Mouse (Mus musculus): ENCODE measurements around the gene 5730596B20Rik. TPM values are rescaled to one million over a fixed set of nuclear protein-coding genes. Genes with fewer than 3 reads are reported as not detected.
A peak's percentile ranks its signal among the peaks of the same experiment; 100 is the strongest.

The 5730596B20Rik gene
- polyA plus RNA-seq (2012; rRNA removed) (0.27 and 0.44 TPM in 2 replicates), polyA plus RNA-seq (2014; fragmentation: Nextera tagmentation; extraction: Ambion mirVana) (0.29 and 0.70 TPM in 2 replicates)

- no peak for TF ChIP-seq POLR2A (IDR thresholded peaks at IDR 0.05; ENCODE audit: borderline replicate concordance, extremely low read depth, insufficient read depth, insufficient read length)
- peak within 1 kb of the TSS; percentile 68 for H3K4me2 ChIP-seq (replicated peaks; ENCODE audit: low read depth, low read length, severe bottlenecking)
- ATAC-seq (ENCODE audit: low FRiP score, low read depth) = no peak
- H3K9ac ChIP-seq (ENCODE audit: low read depth, low read length, severe bottlenecking) = 0 out of 2 replicates have a peak within 1 kb of the TSS, but pooled peaks have one; percentile 49
- no peaks in the 10 kb centered on the region for H3K9me3 ChIP-seq (ENCODE audit: control insufficient read depth, low read length)
- peaks cover 36% of the 10 kb centered on the region for H3K4me1 ChIP-seq (ENCODE audit: control insufficient read depth, insufficient read depth, low read length)
- H3K4me3 ChIP-seq (replicated peaks; ENCODE audit: low read length) = peak within 1 kb of the TSS; percentile 40
- H3K27ac ChIP-seq (replicated peaks; ENCODE audit: low read depth, low read length) = no peak within 1 kb of the TSS
- H3K36me3 ChIP-seq (ENCODE audit: control insufficient read depth, insufficient read depth, low read length) = peaks cover 15% of the 10 kb centered on the region
- DNase-seq (ENCODE audit: low spot score) = no peak
- peaks cover 59% of the 10 kb centered on the region for H3K27me3 ChIP-seq (ENCODE audit: control insufficient read depth, insufficient read depth, low read length)
- 13% methylated on average over 36 of the region's 36 CpGs for WGBS
Observed at GRCm38 (mm10) chr6:52177061-52177735, at the start of gene 5730596B20Rik. Gene 5730596B20Rik (plus strand): TSS chr6:52177498.

- Histone ChIP-seq H3K27ac (replicated peaks; ENCODE audit: low read depth, low read length) (no peak overlapping the region), H3K4me1 (ENCODE audit: control insufficient read depth, insufficient read depth, low read length) (no peaks in the 10 kb centered on the region), H3K4me3 (replicated peaks; ENCODE audit: low read length) (no peak overlapping the region), H3K36me3 (ENCODE audit: control insufficient read depth, insufficient read depth, low read length) (no peaks in the 10 kb centered on the region), H3K27me3 (ENCODE audit: control insufficient read depth, insufficient read depth, low read length) (no peaks in the 10 kb centered on the region), H3K9me3 (ENCODE audit: control insufficient read depth, low read length) (no peaks in the 10 kb centered on the region), H3K4me2 (replicated peaks; ENCODE audit: low read depth, low read length, severe bottlenecking) (no peak overlapping the region), H3K9ac (ENCODE audit: low read depth, low read length, severe bottlenecking) (no peak overlapping the region)
- no peak for TF ChIP-seq POLR2A (IDR thresholded peaks at IDR 0.05; ENCODE audit: borderline replicate concordance, extremely low read depth, insufficient read depth, insufficient read length)
- no peak for ATAC-seq (ENCODE audit: low FRiP score, low read depth)
- WGBS = 59% methylated on average over 9 of the region's 9 CpGs
- DNase-seq (ENCODE audit: low spot score) = no peak
Observed at GRCm38 (mm10) chr6:52137841-52138535, 39.3 kb upstream of the 5730596B20Rik start.

GRCm38 (mm10) chr6:52138576-52138975 is 38.7 kb upstream of the 5730596B20Rik start:
- H3K4me3 ChIP-seq (replicated peaks; ENCODE audit: low read length) = no peak overlapping the region
- no peaks in the 10 kb centered on the region for H3K36me3 ChIP-seq (ENCODE audit: control insufficient read depth, insufficient read depth, low read length)
- H3K9me3 ChIP-seq (ENCODE audit: control insufficient read depth, low read length) = no peaks in the 10 kb centered on the region
- no peak overlapping the region for H3K4me2 ChIP-seq (replicated peaks; ENCODE audit: low read depth, low read length, severe bottlenecking)
- WGBS = 56% methylated on average over 10 of the region's 10 CpGs
- ATAC-seq (ENCODE audit: low FRiP score, low read depth) (no peak), DNase-seq (ENCODE audit: low spot score) (no peak)
- H3K9ac ChIP-seq (ENCODE audit: low read depth, low read length, severe bottlenecking) = no peak overlapping the region
- H3K27me3 ChIP-seq (ENCODE audit: control insufficient read depth, insufficient read depth, low read length) = no peaks in the 10 kb centered on the region
- no peaks in the 10 kb centered on the region for H3K4me1 ChIP-seq (ENCODE audit: control insufficient read depth, insufficient read depth, low read length)
- TF ChIP-seq POLR2A (IDR thresholded peaks at IDR 0.05; ENCODE audit: borderline replicate concordance, extremely low read depth, insufficient read depth, insufficient read length) = no peak
- no peak overlapping the region for H3K27ac ChIP-seq (replicated peaks; ENCODE audit: low read depth, low read length)

GRCm38 (mm10) chr6:52139115-52139514 is 38.2 kb upstream of the 5730596B20Rik start:
- H3K4me1 ChIP-seq (ENCODE audit: control insufficient read depth, insufficient read depth, low read length) = no peaks in the 10 kb centered on the region
- H3K9me3 ChIP-seq (ENCODE audit: control insufficient read depth, low read length) = no peaks in the 10 kb centered on the region
- DNase-seq (ENCODE audit: low spot score) = no peak
- H3K36me3 ChIP-seq (ENCODE audit: control insufficient read depth, insufficient read depth, low read length) = no peaks in the 10 kb centered on the region
- H3K27me3 ChIP-seq (ENCODE audit: control insufficient read depth, insufficient read depth, low read length) = no peaks in the 10 kb centered on the region
- no peak for TF ChIP-seq POLR2A (IDR thresholded peaks at IDR 0.05; ENCODE audit: borderline replicate concordance, extremely low read depth, insufficient read depth, insufficient read length)
- H3K4me3 ChIP-seq (replicated peaks; ENCODE audit: low read length) = no peak overlapping the region
- no peak for ATAC-seq (ENCODE audit: low FRiP score, low read depth)
- no peak overlapping the region for H3K4me2 ChIP-seq (replicated peaks; ENCODE audit: low read depth, low read length, severe bottlenecking)
- no peak overlapping the region for H3K9ac ChIP-seq (ENCODE audit: low read depth, low read length, severe bottlenecking)
- no peak overlapping the region for H3K27ac ChIP-seq (replicated peaks; ENCODE audit: low read depth, low read length)
- 71% methylated on average over 5 of the region's 5 CpGs for WGBS

- whole genome bisulfite sequencing = 7% methylated on average over 16 of the region's 16 CpGs
- H3K36me3 ChIP-seq (ENCODE audit: control insufficient read depth, insufficient read depth, low read length) = no peaks in the 10 kb centered on the region
- DNase-seq (ENCODE audit: low spot score) = no peak
Observed at GRCm38 (mm10) chr6:52150401-52150966, 26.8 kb upstream of the 5730596B20Rik start.

More at GRCm38 (mm10) chr6:52150401-52150966, 26.8 kb upstream of the 5730596B20Rik start:
- no peaks in the 10 kb centered on the region for H3K9me3 ChIP-seq (ENCODE audit: control insufficient read depth, low read length)
- no peaks in the 10 kb centered on the region for H3K4me1 ChIP-seq (ENCODE audit: control insufficient read depth, insufficient read depth, low read length)
- no peak for ATAC-seq (ENCODE audit: low FRiP score, low read depth)
- H3K27me3 ChIP-seq (ENCODE audit: control insufficient read depth, insufficient read depth, low read length) = peaks cover 58% of the 10 kb centered on the region
- H3K4me2 ChIP-seq (replicated peaks; ENCODE audit: low read depth, low read length, severe bottlenecking) = 0 out of 2 replicates have a peak overlapping the region, but pooled peaks have one; percentile 14
- H3K27ac ChIP-seq (replicated peaks; ENCODE audit: low read depth, low read length) = no peak overlapping the region
- H3K4me3 ChIP-seq (replicated peaks; ENCODE audit: low read length) = no peak overlapping the region
- H3K9ac ChIP-seq (ENCODE audit: low read depth, low read length, severe bottlenecking) = no peak overlapping the region
- TF ChIP-seq POLR2A (IDR thresholded peaks at IDR 0.05; ENCODE audit: borderline replicate concordance, extremely low read depth, insufficient read depth, insufficient read length) = no peak

Data from limb, embryonic 14.5 days (tissue).